Mouse (Mus musculus) embryo, embryonic 11 days (tissue): ENCODE data around the gene Nlrx1.
A peak's percentile ranks its signal among the peaks of the same experiment; 100 is the strongest.

Experiments
- DNase-seq: peaks from one replicate; pipeline ENCODE4 v3.0.0-alpha.2; 2015

Gene Nlrx1

GRCm38 (mm10) chr9:44267319-44268026 is 926 bp downstream of the Nlrx1 start:
- DNase-seq, result peak; percentile 47

GRCm38 (mm10) chr9:44266478-44267226 is 1.7 kb downstream of the Nlrx1 start:
- DNase-seq, result no peak

- DNase-seq, result no peak
Measured at GRCm38 (mm10) chr9:44261388-44261787, 7.0 kb downstream of the Nlrx1 start.

GRCm38 (mm10) chr9:44259014-44259413 is 9.4 kb downstream of the Nlrx1 start:
- no peak for DNase-seq

- no peak for DNase-seq
Measured at GRCm38 (mm10) chr9:44256213-44256612, 12.2 kb downstream of the Nlrx1 start.

- DNase-seq, result no peak
Measured at GRCm38 (mm10) chr9:44255136-44255521, 13.3 kb downstream of the Nlrx1 start.

GRCm38 (mm10) chr9:44254508-44255135 is 13.8 kb downstream of the Nlrx1 start:
- peak; percentile 58 for DNase-seq

- no peak for DNase-seq
Measured at GRCm38 (mm10) chr9:44253441-44253840, 15.0 kb downstream of the Nlrx1 start.

GRCm38 (mm10) chr9:44251314-44251713 is 17.1 kb downstream of the Nlrx1 start, which contains the start of gene Pdzd3:
Gene Pdzd3 (minus strand): TSS chr9:44251471.
- no peak for DNase-seq

- DNase-seq, result no peak
Measured at GRCm38 (mm10) chr9:44250445-44250844, 18.0 kb downstream of the Nlrx1 start.

- DNase-seq, result peak; percentile 68
Measured at GRCm38 (mm10) chr9:44249181-44250146, 18.9 kb downstream of the Nlrx1 start.

GRCm38 (mm10) chr9:44247907-44248306 is 20.5 kb downstream of the Nlrx1 start:
- no peak for DNase-seq

- no peak for DNase-seq
Measured at GRCm38 (mm10) chr9:44243621-44244020, 24.8 kb downstream of the Nlrx1 start.

GRCm38 (mm10) chr9:44241418-44241817 is 27.0 kb downstream of the Nlrx1 start:
- no peak for DNase-seq

- DNase-seq, result no peak
Measured at GRCm38 (mm10) chr9:44240911-44241310, 27.5 kb downstream of the Nlrx1 start.

- no peak for DNase-seq
Measured at GRCm38 (mm10) chr9:44240399-44240798, 28.0 kb downstream of the Nlrx1 start, which contains the start of gene Ccdc153. Gene Ccdc153 (plus strand): TSS chr9:44240676.

- DNase-seq, result peak; percentile 85
Measured at GRCm38 (mm10) chr9:44239447-44239846, 29.0 kb downstream of the Nlrx1 start.

- DNase-seq, result no peak
Measured at GRCm38 (mm10) chr9:44238501-44239190, 29.8 kb downstream of the Nlrx1 start.

- DNase-seq, result no peak
Measured at GRCm38 (mm10) chr9:44237128-44237527, 31.3 kb downstream of the Nlrx1 start.

- no peak for DNase-seq
Measured at GRCm38 (mm10) chr9:44236601-44237000, 31.8 kb downstream of the Nlrx1 start.

GRCm38 (mm10) chr9:44234479-44235427 is 33.6 kb downstream of the Nlrx1 start:
- peak; percentile 64 for DNase-seq
